Comparison of ENCODE assay signal across 17 mouse cellular contexts in genomic region chr5:120618778-120619177, GRCm38 (mm10). TPM values are rescaled to one million over a fixed set of nuclear protein-coding genes. Genes with fewer than 3 reads are reported as not detected.
A peak's percentile ranks its signal among the peaks of the same experiment; 100 is the strongest.
DNase-seq lines count a peak whose midpoint lies in the region; ATAC-seq and TF ChIP-seq lines count a peak whose summit lies in the region.
"Had no signal": no experiment of that assay in that cellular context is flagged by ENCODE, and none has a peak within 500 bp of the region (broad histone marks: within the 10 kb centered on the region; RNA-seq: fewer than 3 reads in every experiment).

No protein-coding gene starts in this region.

- no peak overlapping the region for H3K9ac ChIP-seq in intestine, postnatal 0 days (ENCODE audit: low read depth, low read length)
- H3K9ac ChIP-seq in intestine, embryonic 16.5 days (ENCODE audit: low read depth, low read length): no peak overlapping the region
- H3K9ac ChIP-seq in ES-Bruce4 (ENCODE audit: low read depth, poor library complexity, severe bottlenecking): no peak overlapping the region
- H3K9ac ChIP-seq: embryonic facial prominence, embryonic 12.5 days; forebrain, embryonic 13.5 days; forebrain, postnatal 0 days; heart, embryonic 15.5 days; hindbrain, embryonic 13.5 days had no signal

- H3K4me3 ChIP-seq in intestine, postnatal 0 days (ENCODE audit: low read depth, low read length): no peak overlapping the region
- H3K4me3 ChIP-seq in intestine, embryonic 16.5 days (ENCODE audit: low read length): no peak overlapping the region
- H3K4me3 ChIP-seq in ES-Bruce4 (ENCODE audit: low read depth, low read length): no peak overlapping the region
- H3K4me3 ChIP-seq: embryonic facial prominence, embryonic 12.5 days; forebrain, embryonic 13.5 days; heart, adult 2 months; heart, embryonic 15.5 days; hindbrain, embryonic 13.5 days had no signal

- H3K27ac ChIP-seq in intestine, postnatal 0 days (ENCODE audit: low read depth, low read length): 0 out of 2 replicates have a peak overlapping the region, but pooled peaks have one; percentile 7
- no peak overlapping the region for H3K27ac ChIP-seq in intestine, embryonic 16.5 days (ENCODE audit: low read length)
- peak overlapping the region; percentile 63 for H3K27ac ChIP-seq in ES-Bruce4 (ENCODE audit: insufficient read depth, low read length)
- H3K27ac ChIP-seq: embryonic facial prominence, embryonic 12.5 days; forebrain, embryonic 13.5 days; heart, adult 2 months; heart, embryonic 15.5 days; hindbrain, embryonic 13.5 days; hindbrain, postnatal 0 days had no signal

- TF ChIP-seq EP300 in ES-Bruce4 (IDR thresholded peaks at IDR 0.05; ENCODE audit: insufficient read depth, low read depth, low read length): peak; percentile 72; the same call in 1 of the 2 replicates

- no peak for TF ChIP-seq POLR2A in ES-Bruce4 (IDR thresholded peaks at IDR 0.05; ENCODE audit: insufficient read depth, low read length)

- no peak overlapping the region for H3K4me2 ChIP-seq in intestine, postnatal 0 days (replicated peaks; ENCODE audit: low read depth)
- no peak overlapping the region for H3K4me2 ChIP-seq in intestine, embryonic 16.5 days (ENCODE audit: low read depth, low read length)
- H3K4me2 ChIP-seq: embryonic facial prominence, embryonic 12.5 days; forebrain, embryonic 13.5 days; heart, embryonic 11.5 days; heart, embryonic 15.5 days; hindbrain, embryonic 13.5 days had no signal

- H3K4me1 ChIP-seq in intestine, postnatal 0 days (replicated peaks; ENCODE audit: control insufficient read depth, insufficient read depth, low read length): no peaks in the 10 kb centered on the region
- H3K4me1 ChIP-seq in intestine, embryonic 16.5 days (ENCODE audit: control insufficient read depth, insufficient read depth, low read length): 0 out of 2 replicates have a peak, but pooled peaks cover 4% of the 10 kb centered on the region
- peaks cover 8% of the 10 kb centered on the region for H3K4me1 ChIP-seq in ES-Bruce4 (ENCODE audit: control insufficient read depth, insufficient read depth, low read length)

- peaks cover 69% of the 10 kb centered on the region for H3K36me3 ChIP-seq in intestine, postnatal 0 days (ENCODE audit: control insufficient read depth, insufficient read depth)
- peaks cover 42% of the 10 kb centered on the region for H3K36me3 ChIP-seq in intestine, embryonic 16.5 days (ENCODE audit: control insufficient read depth, insufficient read depth, low read length)
- peaks cover 32% of the 10 kb centered on the region for H3K36me3 ChIP-seq in ES-Bruce4 (ENCODE audit: control insufficient read depth, insufficient read depth, low read length, poor library complexity, severe bottlenecking)

- peak; percentile 91 for DNase-seq in ZHBTc4 (ENCODE audit: low read depth, low spot score)
- DNase-seq in embryo, embryonic 9.5 days (ENCODE audit: extremely low spot score): no peak
- no peak for DNase-seq in kidney, adult 8-10 months
- DNase-seq: gastrocnemius, postnatal 14 days had no signal

- ATAC-seq in intestine, postnatal 0 days: no peak
- no peak for ATAC-seq in intestine, embryonic 16.5 days
- ATAC-seq: activated CD4-positive, CD25-positive, alpha-beta regulatory T cell, adult 4 months; forebrain, embryonic 13.5 days; forebrain, postnatal 0 days; hindbrain, postnatal 0 days had no signal

- WGBS in intestine, postnatal 0 days: 78% methylated on average over 12 of the region's 12 CpGs
- 85% methylated on average over 12 of the region's 12 CpGs for WGBS in intestine, embryonic 16.5 days

- no peak for TF ChIP-seq CTCF in intestine, postnatal 0 days (IDR thresholded peaks at IDR 0.05; ENCODE audit: low read depth)
- TF ChIP-seq CTCF in ES-Bruce4 (IDR thresholded peaks at IDR 0.05; ENCODE audit: low read depth, low read length): no peak

- no peaks in the 10 kb centered on the region for H3K27me3 ChIP-seq in intestine, postnatal 0 days (replicated peaks; ENCODE audit: control insufficient read depth, insufficient read depth, low read length)
- H3K27me3 ChIP-seq in intestine, embryonic 16.5 days (replicated peaks; ENCODE audit: control insufficient read depth, insufficient read depth, low read length): no peaks in the 10 kb centered on the region
- no peaks in the 10 kb centered on the region for H3K27me3 ChIP-seq in ES-Bruce4 (ENCODE audit: control insufficient read depth, insufficient read depth, low read length, poor library complexity, severe bottlenecking)
- H3K27me3 ChIP-seq: embryonic facial prominence, embryonic 12.5 days; forebrain, embryonic 13.5 days; heart, embryonic 15.5 days; hindbrain, embryonic 13.5 days had no signal

- no peaks in the 10 kb centered on the region for H3K9me3 ChIP-seq in intestine, postnatal 0 days (ENCODE audit: control insufficient read depth)
- peaks cover 5% of the 10 kb centered on the region; the same call in 1 of the 2 replicates for H3K9me3 ChIP-seq in intestine, embryonic 16.5 days (ENCODE audit: control insufficient read depth, low read length)
- H3K9me3 ChIP-seq in ES-Bruce4 (replicated peaks; ENCODE audit: control insufficient read depth, insufficient read depth, low read length, poor library complexity, severe bottlenecking): no peaks in the 10 kb centered on the region
- H3K9me3 ChIP-seq: embryonic facial prominence, embryonic 12.5 days; forebrain, embryonic 13.5 days; heart, embryonic 15.5 days had no signal

RNA-seq across cellular contexts. Expression of gene Ddx54, which starts 6.2 kb away (rescaled TPM):
- polyA plus RNA-seq in intestine, postnatal 0 days (2015; fragmentation: Nextera tagmentation; extraction: Ambion mirVana): 19.9 and 20.9 TPM in 2 replicates
- 50.8 and 51.4 TPM in 2 replicates for polyA plus RNA-seq in intestine, embryonic 16.5 days (2015; fragmentation: Nextera tagmentation; extraction: Ambion mirVana)
- polyA plus RNA-seq in ES-Bruce4 (2011; ENCODE audit: insufficient read depth, insufficient read length, low read depth, missing spikeins): 49.7 and 49.9 TPM in 2 replicates

RNA-seq across cellular contexts. Expression of gene Rita1, which starts 6.4 kb away (rescaled TPM):
- 6.1 and 7.5 TPM in 2 replicates for polyA plus RNA-seq in intestine, postnatal 0 days (2015; fragmentation: Nextera tagmentation; extraction: Ambion mirVana)
- polyA plus RNA-seq in intestine, embryonic 16.5 days (2015; fragmentation: Nextera tagmentation; extraction: Ambion mirVana): 12.7 and 12.8 TPM in 2 replicates
- polyA plus RNA-seq in ES-Bruce4 (2011; ENCODE audit: insufficient read depth, insufficient read length, low read depth, missing spikeins): 13.0 and 13.1 TPM in 2 replicates

RNA-seq across cellular contexts. Expression of gene Cfap73, which starts 15.3 kb away (rescaled TPM):
- not detected in 2 replicates for polyA plus RNA-seq in intestine, postnatal 0 days (2015; fragmentation: Nextera tagmentation; extraction: Ambion mirVana)
- 0.24 TPM in 1 of 2 replicates, not detected in the other for polyA plus RNA-seq in intestine, embryonic 16.5 days (2015; fragmentation: Nextera tagmentation; extraction: Ambion mirVana)
- polyA plus RNA-seq in ES-Bruce4 (2011; ENCODE audit: insufficient read depth, insufficient read length, low read depth, missing spikeins): not detected in 2 replicates
- polyA plus RNA-seq: activated CD4-positive, CD25-positive, alpha-beta regulatory T cell, adult 4 months; embryonic facial prominence, embryonic 12.5 days; forebrain, embryonic 13.5 days; heart, embryonic 11.5 days; heart, embryonic 15.5 days; intestine, embryonic 14.5 days had no signal

RNA-seq across cellular contexts. Expression of gene Rasal1, which starts 29.8 kb away (rescaled TPM):
- 3.0 and 5.1 TPM in 2 replicates for polyA plus RNA-seq in intestine, postnatal 0 days (2015; fragmentation: Nextera tagmentation; extraction: Ambion mirVana)
- 1.8 and 1.9 TPM in 2 replicates for polyA plus RNA-seq in intestine, embryonic 16.5 days (2015; fragmentation: Nextera tagmentation; extraction: Ambion mirVana)
- 2.0 and 3.5 TPM in 2 replicates for polyA plus RNA-seq in ES-Bruce4 (2011; ENCODE audit: insufficient read depth, insufficient read length, low read depth, missing spikeins)

RNA-seq across cellular contexts. Expression of gene Iqcd, which starts 30.0 kb away (rescaled TPM):
- 0.30 and 0.47 TPM in 2 replicates for polyA plus RNA-seq in intestine, postnatal 0 days (2015; fragmentation: Nextera tagmentation; extraction: Ambion mirVana)
- 0.17 and 0.27 TPM in 2 replicates for polyA plus RNA-seq in intestine, embryonic 16.5 days (2015; fragmentation: Nextera tagmentation; extraction: Ambion mirVana)
- 0.37 and 0.43 TPM in 2 replicates for polyA plus RNA-seq in ES-Bruce4 (2011; ENCODE audit: insufficient read depth, insufficient read length, low read depth, missing spikeins)
